Mouse (Mus musculus) forebrain, embryonic 16.5 days (tissue): Measurements from ENCODE around the gene Ciart. TPM values are rescaled to one million over a fixed set of nuclear protein-coding genes. Genes with fewer than 3 reads are reported as not detected.
"Not testable (repeated sequence)": the region's sequence is repeated elsewhere in the genome, so short reads cannot be mapped to it uniquely, and the experiment has no call there.

Source experiments
- ATAC-seq: fragments of 200-750 bp; cut with Nextera tagmentation; 2 replicates; pipeline ENCODE4 v1.8.0; 2017; ENCODE audit warnings: mild to moderate bottlenecking, moderate library complexity
- H3K27ac ChIP-seq: fragments of 300-500 bp; sonication (generic); 2 replicates; pipeline ENCODE4 v1.5.1; 2014; ENCODE audit warnings: low read length, control low read depth
- H3K27me3 ChIP-seq: fragments of 300-500 bp; sonication (generic); replicated peaks from 2 replicates; pipeline ENCODE4 v1.6.1; 2014; ENCODE audit warnings: low read length; ENCODE audit not compliant: control insufficient read depth, insufficient read depth
- H3K36me3 ChIP-seq: fragments of 300-500 bp; sonication (generic); 2 replicates; pipeline ENCODE4 v1.6.1; 2014; ENCODE audit not compliant: control insufficient read depth, insufficient read depth
- H3K4me1 ChIP-seq: fragments of 300-500 bp; sonication (generic); replicated peaks from 2 replicates; pipeline ENCODE4 v1.6.1; 2014; ENCODE audit warnings: low read length; ENCODE audit not compliant: control insufficient read depth, insufficient read depth
- H3K4me2 ChIP-seq: fragments of 300-500 bp; sonication (generic); 2 replicates; pipeline ENCODE4 v1.6.1; 2014; ENCODE audit warnings: mild to moderate bottlenecking, low read length, control low read depth
- H3K4me3 ChIP-seq: fragments of 300-500 bp; sonication (generic); replicated peaks from 2 replicates; pipeline ENCODE4 v1.5.1; 2014; ENCODE audit warnings: mild to moderate bottlenecking, low read length, control low read depth
- H3K9ac ChIP-seq: fragments of 300-500 bp; sonication (generic); replicated peaks from 2 replicates; pipeline ENCODE4 v1.6.1; 2014; ENCODE audit warnings: low read depth, low read length, control low read depth
- H3K9me3 ChIP-seq: fragments of 300-500 bp; sonication (generic); 2 replicates; pipeline ENCODE4 v1.6.1; 2016; ENCODE audit warnings: low read length; ENCODE audit not compliant: control insufficient read depth
- WGBS: fragments of 180-500 bp; shearing (Covaris S2); extraction: QIAGEN DNeasy Blood & Tissue Kit; methylation state at CpG from one replicate; pipeline ENCODE4 v1.1.7; 2014; 5-methylcytosine and 5-hydroxymethylcytosine counted together
- polyA plus RNA-seq: library from polyadenylated mRNA; unstranded; fragments of >200 nt; fragmentation: Nextera tagmentation; extraction: Ambion mirVana; gene quantifications from 2 replicates; pipeline ENCODE4 v1.2.1, GENCODE M21; 2015

The Ciart gene
- polyA plus RNA-seq, 1 experiment from 2014 or later = 4.1 TPM

- 82% methylated on average over 3 of the region's 3 CpGs for WGBS
- no peak for ATAC-seq
Observed at GRCm38 (mm10) chr3:95860323-95860722, 21.7 kb downstream of the Ciart start.

GRCm38 (mm10) chr3:95858278-95858677 lies 23.8 kb downstream of the Ciart start:
- H3K4me3 ChIP-seq, ATAC-seq, H3K9me3 ChIP-seq, H3K27me3 ChIP-seq, H3K4me1 ChIP-seq, H3K36me3 ChIP-seq, H3K4me2 ChIP-seq, H3K9ac ChIP-seq, H3K27ac ChIP-seq: not testable (repeated sequence)
- WGBS = 83% methylated on average over 3 of the region's 3 CpGs

More at GRCm38 (mm10) chr3:95860323-95860722, 21.7 kb downstream of the Ciart start:
- Histone ChIP-seq H3K27ac (no peak overlapping the region), H3K9ac (no peak overlapping the region), H3K4me3 (no peak overlapping the region), H3K36me3 (peaks cover 3% of the 10 kb centered on the region; the same call in 1 of the 2 replicates), H3K9me3 (no peaks in the 10 kb centered on the region), H3K4me1 (peaks cover 3% of the 10 kb centered on the region), H3K4me2 (no peak overlapping the region), H3K27me3 (no peaks in the 10 kb centered on the region)

DNA sequence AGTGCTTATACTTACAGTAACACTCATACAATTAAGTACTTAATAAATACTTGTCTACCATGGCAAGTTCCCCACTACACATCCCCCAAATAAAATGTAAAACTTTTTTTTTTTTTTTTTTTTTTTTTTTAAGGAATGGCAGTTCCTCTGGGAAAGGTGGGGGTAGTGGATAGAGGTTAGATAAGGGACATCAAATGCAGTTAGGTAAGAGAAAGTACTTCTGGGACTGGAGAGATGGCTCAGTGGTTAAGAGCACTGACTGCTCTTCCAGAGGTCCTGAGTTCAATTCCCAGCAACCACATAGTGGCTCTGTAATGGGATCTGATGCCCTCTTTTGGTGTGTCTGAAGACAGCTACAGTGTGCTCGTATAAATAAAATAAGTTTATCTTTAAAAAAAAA lies 25.0 kb downstream of the Ciart start:
- H3K36me3 ChIP-seq = peaks cover 12% of the 10 kb centered on the region
- not testable (repeated sequence) for H3K9me3 ChIP-seq, H3K9ac ChIP-seq, ATAC-seq, H3K4me1 ChIP-seq, H3K27ac ChIP-seq, H3K27me3 ChIP-seq, H3K4me3 ChIP-seq, H3K4me2 ChIP-seq
- 96% methylated on average over 1 of the region's 1 CpGs for WGBS

DNA sequence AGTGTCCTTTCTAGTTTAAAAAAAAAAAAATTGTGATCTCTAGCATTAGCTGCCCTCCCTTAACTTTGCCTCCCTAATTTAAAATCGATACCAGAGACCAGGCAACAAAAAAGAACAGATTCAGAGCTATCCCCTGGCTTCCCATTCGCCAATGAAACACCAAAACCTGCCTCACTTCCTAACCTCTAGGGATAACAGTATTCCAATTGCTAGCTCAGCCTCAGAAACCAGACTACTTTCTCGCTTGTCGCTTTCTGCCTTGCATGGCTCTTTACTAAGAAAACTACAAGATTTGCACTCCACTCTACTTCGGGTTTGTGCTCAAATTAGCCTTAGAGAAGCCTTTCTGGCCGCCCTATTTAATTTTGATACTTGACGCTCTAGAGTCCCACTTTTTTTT lies 25.9 kb downstream of the Ciart start:
- Histone ChIP-seq H3K4me3 (peak overlapping the region; percentile 95), H3K4me2 (peak overlapping the region; percentile 70), H3K36me3 (peaks cover 15% of the 10 kb centered on the region), H3K9ac (peak overlapping the region; percentile 80), H3K4me1 (peaks cover 6% of the 10 kb centered on the region), H3K9me3 (no peaks in the 10 kb centered on the region), H3K27ac (peak overlapping the region; percentile 65), H3K27me3 (no peaks in the 10 kb centered on the region)
- 25% methylated on average over 7 of the region's 7 CpGs for WGBS
- peak; percentile 13 for ATAC-seq

- under 1% methylated on average over 55 of the region's 56 CpGs for WGBS
- Histone ChIP-seq H3K36me3 (peaks cover 19% of the 10 kb centered on the region), H3K27ac (peak within 1 kb of the TSS; percentile 65), H3K27me3 (no peaks in the 10 kb centered on the region), H3K9ac (peak within 1 kb of the TSS; percentile 80), H3K4me1 (peaks cover 6% of the 10 kb centered on the region), H3K9me3 (no peaks in the 10 kb centered on the region), H3K4me3 (peak within 1 kb of the TSS; percentile 95), H3K4me2 (peak within 1 kb of the TSS; percentile 70)
- ATAC-seq = peak; percentile 100
Observed at GRCm38 (mm10) chr3:95855502-95856089, 26.5 kb downstream of the Ciart start, which contains the start of gene Prpf3. TSS of gene Prpf3 (minus strand) at chr3:95855885.

DNA sequence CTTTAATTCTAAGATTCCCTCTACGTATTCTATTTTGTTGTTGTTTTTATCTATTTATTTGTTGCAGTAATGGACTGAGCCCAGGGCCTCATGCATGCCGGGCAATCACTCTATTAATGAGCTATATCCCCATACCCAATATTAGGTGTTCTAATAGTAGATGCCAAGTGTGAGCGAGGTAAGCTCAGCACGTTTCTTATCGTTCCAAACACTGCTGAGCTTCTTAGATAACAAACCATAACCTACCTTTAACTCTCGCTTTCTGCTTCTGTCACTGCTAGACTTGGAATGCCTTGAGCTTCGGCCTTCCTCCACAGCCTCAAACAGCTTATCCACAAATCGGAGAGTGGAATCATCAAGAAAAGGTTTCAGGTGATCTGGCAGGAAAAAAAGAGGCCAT lies 30.7 kb downstream of the Ciart start:
- H3K36me3 ChIP-seq = peaks cover 45% of the 10 kb centered on the region

DNA sequence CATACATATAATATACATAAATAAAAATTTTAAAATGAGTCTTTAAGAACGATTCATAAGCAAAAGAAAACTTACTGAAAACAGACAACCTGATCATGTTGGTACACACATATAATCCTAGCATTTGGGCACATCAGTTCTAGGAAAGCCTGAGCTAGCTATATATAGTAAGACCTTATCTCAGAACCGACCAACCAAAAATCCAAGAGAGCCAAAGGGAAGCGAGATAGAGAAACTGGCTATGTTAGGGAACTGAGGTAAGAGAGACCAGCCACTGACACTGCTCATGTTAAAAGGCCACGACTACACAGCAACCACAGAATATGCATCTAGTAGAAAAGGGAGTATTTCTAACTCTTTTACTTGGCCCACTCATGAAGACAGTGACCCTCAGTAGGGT lies 31.4 kb downstream of the Ciart start:
- no peak for ATAC-seq
- H3K4me3 ChIP-seq = no peak overlapping the region
- H3K9me3 ChIP-seq = no peaks in the 10 kb centered on the region
- H3K27ac ChIP-seq = no peak overlapping the region
- no peaks in the 10 kb centered on the region for H3K27me3 ChIP-seq
- 92% methylated on average over 4 of the region's 4 CpGs for WGBS
- H3K9ac ChIP-seq = no peak overlapping the region
- no peak overlapping the region for H3K4me2 ChIP-seq
- H3K36me3 ChIP-seq = peaks cover 51% of the 10 kb centered on the region
- H3K4me1 ChIP-seq = peaks cover 2% of the 10 kb centered on the region

More for the DNA sequence above, 30.7 kb downstream of the Ciart start:
- ATAC-seq = no peak
- H3K9ac ChIP-seq = no peak overlapping the region
- no peaks in the 10 kb centered on the region for H3K9me3 ChIP-seq
- H3K27me3 ChIP-seq = no peaks in the 10 kb centered on the region
- peaks cover 6% of the 10 kb centered on the region for H3K4me1 ChIP-seq
- no peak overlapping the region for H3K4me3 ChIP-seq
- no peak overlapping the region for H3K4me2 ChIP-seq
- no peak overlapping the region for H3K27ac ChIP-seq
- 99% methylated on average over 8 of the region's 8 CpGs for WGBS

GRCm38 (mm10) chr3:95842503-95843214 lies 39.4 kb downstream of the Ciart start:
- no peaks in the 10 kb centered on the region for H3K4me1 ChIP-seq
- H3K9me3 ChIP-seq = no peaks in the 10 kb centered on the region
- no peak overlapping the region for H3K4me3 ChIP-seq
- H3K27ac ChIP-seq = no peak overlapping the region
- no peaks in the 10 kb centered on the region for H3K27me3 ChIP-seq
- peaks cover 52% of the 10 kb centered on the region for H3K36me3 ChIP-seq
- no peak overlapping the region for H3K4me2 ChIP-seq
- no peak overlapping the region for H3K9ac ChIP-seq
- 91% methylated on average over 3 of the region's 3 CpGs for WGBS
- no peak for ATAC-seq

DNA sequence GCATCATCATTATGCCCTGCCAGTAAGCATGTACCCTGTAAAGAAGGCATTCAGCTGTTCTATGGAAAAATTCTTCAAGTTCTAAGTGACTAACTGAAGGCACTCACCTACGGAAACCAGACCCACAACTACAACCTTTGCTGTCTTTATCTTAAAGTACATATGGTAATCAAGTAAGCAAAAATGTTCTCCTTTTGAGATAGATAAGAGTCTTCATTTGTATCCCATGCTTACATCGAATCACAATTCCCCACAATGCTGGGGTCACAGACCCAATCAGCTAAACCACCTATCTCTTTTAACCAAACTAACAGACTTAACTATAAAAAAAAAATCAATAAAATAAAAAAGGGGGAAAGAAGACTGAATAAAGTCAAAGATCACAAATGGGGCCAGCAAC lies 42.8 kb downstream of the Ciart start:
- WGBS = 94% methylated on average over 2 of the region's 2 CpGs
- no peak overlapping the region for H3K27ac ChIP-seq
- H3K9ac ChIP-seq = no peak overlapping the region
- no peak overlapping the region for H3K4me2 ChIP-seq
- peaks cover 38% of the 10 kb centered on the region for H3K36me3 ChIP-seq
- no peaks in the 10 kb centered on the region for H3K27me3 ChIP-seq
- H3K4me1 ChIP-seq = no peaks in the 10 kb centered on the region
- no peak for ATAC-seq
- no peaks in the 10 kb centered on the region for H3K9me3 ChIP-seq
- H3K4me3 ChIP-seq = no peak overlapping the region
